Mouse (Mus musculus): ENCODE data around the gene Pigyl.
A peak's percentile ranks its signal among the peaks of the same experiment; 100 is the strongest.
"Not testable (repeated sequence)": the region's sequence is repeated elsewhere in the genome, so short reads cannot be mapped to it uniquely, and the experiment has no call there.

Pigyl gene

DNA sequence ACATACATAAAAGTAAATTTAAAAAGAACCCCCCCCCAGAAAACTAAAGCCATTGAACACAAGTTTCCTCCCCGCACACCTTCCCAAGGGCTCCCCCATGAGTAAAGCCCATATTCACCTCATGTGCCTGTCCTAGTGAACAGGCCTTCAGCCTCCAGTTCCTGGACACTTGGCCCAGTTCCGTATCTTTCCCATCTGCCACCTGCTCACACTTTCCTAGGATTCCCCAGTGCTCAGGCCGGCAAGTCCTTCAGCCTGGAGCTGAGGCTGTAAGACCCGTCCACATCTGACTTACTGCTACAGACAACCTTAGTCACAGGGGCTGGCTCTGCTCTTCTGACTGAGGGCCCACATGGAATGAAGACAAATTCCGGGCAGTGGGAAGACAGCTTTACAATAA is 16.9 kb upstream of the Pigyl start:
- no peak for DNase-seq

DNA sequence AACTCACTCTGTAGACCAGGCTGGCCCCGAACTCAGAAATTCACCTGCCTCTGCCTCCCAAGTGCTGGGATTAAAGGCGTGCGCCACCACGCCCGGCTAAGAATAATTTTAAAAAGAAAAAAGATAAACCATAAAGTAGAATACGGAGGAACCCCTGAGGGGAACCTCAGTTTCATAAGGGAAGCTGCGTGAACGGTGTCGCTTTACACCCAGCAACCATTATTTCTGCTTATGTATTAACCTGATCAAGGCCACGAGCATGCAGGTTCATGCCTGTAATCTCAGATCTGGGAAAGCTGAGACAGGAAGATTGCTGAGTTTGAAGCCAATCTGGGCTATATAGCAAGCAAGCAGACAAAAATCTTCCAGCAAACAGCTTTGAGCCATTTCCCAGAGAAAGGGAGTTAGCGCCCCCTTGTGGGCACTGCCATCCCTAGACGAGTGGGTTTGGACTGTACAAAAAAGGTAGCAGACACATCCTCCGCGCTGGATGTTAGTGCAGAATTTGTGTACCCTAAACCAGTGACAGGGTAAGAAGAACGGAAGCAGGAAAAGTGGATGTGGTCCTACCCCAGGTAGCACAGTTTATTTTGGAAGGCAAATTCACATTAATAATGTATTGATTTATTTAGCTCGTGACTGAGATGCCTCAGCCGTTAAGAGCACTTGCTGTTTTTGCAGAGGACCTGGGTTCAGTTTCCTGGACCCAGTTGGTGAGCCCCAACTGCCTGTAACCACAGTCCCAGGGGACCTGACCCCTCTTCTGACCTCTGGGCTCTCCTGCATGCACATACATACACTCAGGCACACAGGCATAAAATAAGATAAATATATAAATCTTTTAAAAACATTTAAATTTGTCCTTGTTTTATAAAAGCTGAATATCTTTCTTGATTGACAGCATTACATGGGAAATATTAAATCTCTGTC is 13.3 kb upstream of the Pigyl start:
- DNase-seq: peak; percentile 93

DNA sequence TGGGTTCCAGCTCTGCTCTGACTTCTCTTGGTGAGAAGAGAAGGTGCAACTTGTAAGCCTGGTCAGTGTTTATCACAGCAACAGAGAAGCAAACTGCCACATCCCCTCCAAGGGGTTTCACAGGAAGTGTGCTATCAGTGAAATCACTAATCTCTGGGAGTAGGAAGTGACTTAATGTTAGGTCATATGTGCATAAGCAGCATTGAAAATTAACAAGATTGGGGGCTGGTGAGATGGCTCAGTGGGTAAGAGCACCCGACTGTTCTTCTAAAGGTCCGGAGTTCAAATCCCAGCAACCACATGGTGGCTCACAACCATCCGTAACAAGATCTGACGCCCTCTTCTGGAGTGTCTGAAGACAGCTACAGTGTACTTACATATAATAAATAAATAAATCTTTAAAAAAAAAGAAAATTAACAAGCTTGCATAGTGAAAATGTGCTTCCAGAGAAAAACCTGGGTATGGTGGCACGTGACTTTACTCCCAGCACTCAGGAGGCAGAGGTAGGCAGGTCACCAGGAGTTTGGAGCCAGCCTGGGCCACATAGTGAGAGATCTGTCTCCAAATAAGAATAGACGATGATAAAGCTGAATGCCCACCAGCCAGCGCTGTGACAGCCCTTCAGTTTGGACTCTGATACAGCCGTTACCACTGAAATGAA is 12.2 kb upstream of the Pigyl start:
- no peak for DNase-seq

DNA sequence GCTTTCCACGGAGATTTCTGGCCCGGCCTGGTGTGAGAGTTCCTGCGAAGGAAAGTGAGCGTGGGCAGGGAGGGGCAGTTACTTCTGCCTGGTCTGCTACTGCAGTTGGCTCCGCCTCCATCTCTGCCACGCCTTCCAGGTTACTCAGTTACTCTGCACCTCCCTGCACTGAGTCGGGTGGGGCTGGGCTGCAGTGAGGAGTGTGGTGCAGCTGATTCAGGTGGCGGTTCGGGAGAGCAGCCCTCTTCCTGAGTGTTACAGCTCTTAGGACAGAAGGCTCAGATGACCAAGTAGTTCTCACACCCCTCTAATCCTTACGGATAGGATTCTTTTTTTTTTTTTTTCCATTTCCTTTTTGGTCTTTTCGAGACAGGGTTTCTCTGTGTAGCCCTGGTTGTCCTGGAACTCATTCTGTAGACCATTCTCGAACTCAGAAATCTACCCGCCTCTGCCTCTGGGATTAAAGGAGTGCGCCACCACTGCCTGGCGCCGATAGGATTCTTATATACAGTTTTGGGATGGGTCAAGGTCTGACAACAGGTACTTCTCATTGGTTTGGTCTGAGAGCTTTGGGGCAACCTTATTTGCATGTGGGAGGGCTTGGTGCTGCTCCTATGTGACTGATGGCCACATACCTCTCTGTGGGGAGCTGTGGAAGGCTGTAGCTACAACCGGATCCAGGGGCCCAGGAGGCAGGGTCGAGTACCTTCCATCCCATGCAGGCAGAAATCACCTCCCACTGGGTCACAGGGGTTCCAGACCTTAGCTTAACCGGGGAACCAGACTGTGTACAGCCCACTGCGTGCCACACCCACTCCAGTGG is 7.0 kb upstream of the Pigyl start:
- no peak for DNase-seq

DNA sequence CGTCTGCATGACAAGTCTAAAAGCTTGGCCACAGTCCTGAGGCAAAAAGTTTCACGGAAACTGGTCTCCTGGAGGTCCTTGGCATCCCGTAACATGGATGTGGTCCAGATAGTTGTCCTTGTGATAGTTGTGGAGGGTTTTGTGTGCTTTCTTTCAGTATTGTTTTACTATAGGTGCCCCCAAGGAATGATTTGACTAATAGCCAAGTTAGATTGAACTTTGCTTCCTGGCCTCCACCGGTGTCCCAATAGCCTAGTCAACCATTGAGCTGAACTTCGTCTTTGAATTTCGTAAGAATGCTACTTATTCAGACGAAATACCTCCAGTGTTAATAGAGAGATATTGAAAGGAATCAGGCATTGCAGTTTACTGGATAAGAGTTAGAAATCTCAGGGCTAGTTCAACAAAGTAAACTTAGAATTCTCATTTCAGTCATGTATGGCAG is 6.4 kb upstream of the Pigyl start:
- DNase-seq: not testable (repeated sequence)

DNA sequence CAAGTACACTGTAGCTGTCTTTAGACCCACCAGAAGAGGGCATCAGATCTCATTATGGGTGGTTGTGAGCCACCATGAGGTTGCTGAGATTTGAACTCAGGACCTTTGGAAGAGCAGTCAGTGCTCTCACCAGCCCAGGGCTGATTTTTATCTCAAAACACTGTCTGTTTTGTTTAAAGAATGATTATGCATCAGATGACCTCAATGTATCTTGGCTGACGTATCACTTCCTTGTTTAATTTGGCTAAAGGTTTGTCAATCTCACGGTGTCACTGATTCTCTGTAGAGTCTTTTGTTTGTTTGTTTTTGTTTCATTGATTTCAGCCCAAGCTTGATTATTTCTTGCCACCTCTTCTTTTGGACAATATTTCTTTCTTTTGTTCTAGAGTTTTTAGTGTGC is 5.7 kb upstream of the Pigyl start:
- no peak for DNase-seq

DNA sequence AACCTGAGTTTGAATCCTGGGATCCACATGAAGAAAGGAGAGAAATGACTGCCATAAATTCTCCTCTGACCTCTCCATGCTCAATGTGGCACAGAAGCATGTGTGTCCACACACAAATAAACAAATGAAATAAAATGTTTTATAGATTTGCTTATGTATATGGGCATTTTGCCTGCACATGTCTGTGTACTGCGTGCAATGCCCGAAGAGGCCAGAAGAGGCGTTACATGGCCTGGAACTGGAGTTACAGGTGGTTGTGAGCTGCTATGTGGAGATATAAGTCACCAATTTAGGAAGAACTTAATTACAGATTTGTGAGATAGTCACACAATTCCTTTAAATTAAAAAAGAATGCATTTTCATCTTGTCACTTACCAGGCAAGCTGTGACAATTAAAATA is 2.8 kb upstream of the Pigyl start:
- DNase-seq: no peak

DNA sequence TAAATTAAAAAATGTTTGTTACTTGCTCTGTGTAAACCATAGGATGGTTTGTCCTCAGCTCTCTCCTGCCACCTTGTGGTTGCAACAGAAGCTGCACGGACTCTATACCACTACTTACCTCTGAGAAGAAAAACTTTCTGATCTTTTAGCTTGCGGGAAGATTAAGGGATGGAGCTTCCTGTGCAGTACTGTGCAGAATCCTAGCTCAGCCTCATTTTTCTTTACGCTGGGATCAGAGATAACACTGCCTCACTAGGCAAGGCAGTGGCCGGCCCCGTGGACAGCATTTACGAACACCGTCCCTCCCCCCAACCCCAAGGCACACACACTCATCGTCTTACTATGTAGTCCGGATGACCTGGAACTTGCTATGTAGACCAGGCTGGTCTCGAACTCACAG is 1.0 kb upstream of the Pigyl start:
- peak; percentile 83 for DNase-seq

DNA sequence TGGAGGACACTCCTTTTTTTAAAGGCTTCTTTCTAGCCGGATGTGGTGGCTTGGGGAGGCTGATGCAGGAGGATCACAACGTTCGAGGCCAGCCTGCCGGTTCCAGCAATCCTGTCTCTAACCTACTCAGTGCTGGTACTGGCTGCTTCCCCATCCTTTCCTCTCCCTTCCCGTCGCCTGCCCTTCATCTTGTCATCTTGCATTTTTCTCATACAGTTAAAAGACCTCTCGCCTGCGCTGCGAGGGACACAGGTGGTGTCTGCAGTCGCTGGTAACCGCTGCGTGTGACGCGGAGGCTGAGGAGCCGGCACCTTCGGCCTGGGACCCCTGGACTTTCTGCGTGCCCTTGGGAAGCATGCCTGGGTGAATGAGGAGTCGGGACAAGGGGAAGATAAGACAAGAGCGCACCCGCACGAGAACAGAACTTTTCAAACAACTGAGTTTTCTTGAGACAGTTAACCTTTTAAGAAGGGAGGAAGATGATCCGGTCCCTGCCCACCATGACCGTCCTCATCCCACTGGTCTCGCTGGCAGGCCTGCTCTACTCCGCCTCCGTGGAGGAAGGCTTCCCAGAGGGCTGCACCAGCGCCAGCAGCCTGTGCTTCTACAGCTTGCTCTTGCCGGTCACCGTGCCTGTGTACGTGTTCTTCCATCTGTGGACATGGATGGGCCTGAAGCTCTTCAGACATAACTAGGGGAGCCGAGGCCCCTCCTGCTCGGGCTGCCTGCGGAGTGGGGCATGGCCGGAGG is 1.0 kb downstream of the Pigyl start:
- DNase-seq: no peak

DNA sequence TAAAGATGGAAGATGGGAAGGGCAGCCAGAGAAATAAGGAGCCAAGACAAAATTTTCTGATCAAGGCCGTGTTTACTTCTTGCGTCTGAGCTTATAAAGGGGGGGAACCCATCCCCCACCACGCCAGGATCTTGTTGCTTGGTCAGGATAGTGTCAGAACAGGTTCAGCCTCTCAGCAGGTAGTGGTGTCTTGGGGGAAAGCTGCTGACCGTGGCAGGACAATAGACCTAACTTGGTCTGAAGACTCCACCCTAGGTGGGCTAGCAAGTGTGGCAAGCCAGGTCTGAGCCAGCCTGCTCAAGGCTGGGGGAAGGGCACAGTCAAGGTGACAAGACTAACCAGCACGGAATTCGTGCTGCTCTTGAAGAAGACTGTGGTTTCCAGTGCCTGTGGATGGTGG is 4.7 kb downstream of the Pigyl start:
- DNase-seq: no peak

DNA sequence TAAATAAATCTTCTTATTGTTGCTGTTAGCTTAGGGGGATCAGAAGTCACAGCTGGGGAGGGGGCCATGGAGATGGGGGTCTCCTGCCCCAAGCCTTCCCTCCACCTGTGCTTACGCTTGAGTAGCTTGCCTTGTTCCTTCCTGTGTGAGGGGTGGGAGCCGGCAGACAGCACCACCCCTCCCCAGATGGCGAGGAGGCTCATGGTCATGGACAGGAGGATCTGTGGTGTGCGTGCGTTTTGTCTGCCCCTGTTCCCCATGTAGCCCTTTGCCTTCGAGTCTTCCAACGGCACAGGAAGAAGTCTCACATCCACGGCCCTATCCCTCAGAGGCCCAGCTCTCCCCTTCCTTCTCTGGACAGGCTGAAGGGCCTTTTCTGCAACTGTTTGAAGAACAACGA is 5.7 kb downstream of the Pigyl start:
- no peak for DNase-seq

DNA sequence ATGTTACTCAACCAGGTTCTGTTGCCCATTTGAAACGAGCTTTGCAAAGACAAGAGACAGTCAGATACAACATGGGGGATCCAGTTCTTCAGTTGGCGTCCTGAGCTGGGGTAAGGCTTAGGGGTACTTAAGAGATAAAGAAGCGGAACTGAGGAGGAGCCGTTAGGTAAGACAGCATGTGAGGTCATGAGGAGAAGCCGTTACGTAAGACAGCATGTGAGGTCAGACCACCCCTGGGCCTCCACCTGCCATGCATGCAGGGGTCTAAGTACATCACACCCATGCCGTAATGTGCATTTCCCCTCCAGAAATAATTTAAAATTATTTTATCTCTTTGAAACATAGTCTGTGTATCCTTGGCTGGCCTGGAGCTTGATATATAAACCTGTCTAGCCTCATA is 6.3 kb downstream of the Pigyl start:
- DNase-seq: no peak

DNA sequence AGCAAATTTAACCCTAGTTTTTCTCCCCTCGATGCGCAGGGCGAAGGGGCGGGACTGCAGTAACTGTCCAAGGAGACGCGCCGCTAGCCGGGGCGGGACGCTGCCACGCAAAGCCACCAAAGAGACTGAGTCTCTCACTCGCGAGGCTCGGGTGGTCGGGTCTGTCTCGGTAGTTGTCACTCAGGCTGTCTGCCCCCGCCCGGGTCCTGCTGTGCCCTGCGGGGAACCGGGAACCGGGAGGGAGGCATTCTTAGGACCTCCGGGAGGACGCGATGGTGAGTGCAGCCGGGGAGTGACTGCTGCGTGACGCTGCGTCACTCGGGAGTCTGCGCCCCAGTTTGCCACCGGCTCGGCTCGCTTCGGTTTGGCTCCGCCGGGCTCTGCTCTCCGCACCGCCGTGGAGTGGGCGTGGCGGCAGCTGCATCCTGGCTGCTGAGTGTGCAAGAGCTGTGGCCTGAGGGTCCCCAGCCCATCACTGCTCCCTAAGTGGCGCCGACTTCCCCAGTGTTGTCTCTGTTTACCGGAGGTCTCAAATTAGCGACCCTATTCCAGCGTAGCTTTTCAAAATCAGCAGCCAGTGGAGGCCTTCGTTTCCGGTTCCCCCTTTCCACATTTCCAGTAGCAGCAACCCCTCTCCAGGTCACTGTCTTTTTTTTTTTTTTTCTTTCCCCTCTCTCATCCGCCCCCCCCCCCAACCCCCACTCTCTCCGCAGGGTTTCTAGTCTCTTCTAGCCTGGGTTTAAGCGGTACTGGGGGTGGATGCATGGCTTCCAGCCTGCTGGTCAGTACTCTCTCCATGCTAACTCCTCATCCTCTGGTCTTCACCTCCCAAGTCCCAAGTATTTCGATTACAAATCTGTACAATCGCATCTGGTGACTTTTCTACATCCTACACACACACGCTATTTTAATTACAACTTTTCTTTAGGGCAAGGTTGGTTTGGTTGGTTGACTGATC is 8.3 kb downstream of the Pigyl start:
- DNase-seq: peak; percentile 65

DNA sequence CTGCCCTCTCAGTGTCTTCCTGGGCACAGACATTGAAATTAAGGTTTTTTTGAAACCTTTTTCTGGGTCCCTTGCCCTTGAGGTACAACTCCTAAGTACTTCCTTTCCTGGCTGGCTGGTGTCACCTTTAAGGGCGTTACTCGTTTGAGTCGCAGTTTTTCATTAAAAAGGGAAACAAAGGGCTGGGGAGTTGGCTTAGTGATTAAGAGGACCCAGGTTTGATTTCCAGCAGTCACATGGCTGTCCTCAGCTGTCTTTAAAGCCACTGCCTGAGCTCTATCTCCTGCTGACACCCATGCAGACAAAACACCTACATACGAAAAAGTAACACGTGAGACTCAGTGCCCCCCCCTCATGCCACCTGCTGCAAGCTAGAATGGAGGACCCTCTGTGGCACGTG is 9.3 kb downstream of the Pigyl start:
- no peak for DNase-seq

DNA sequence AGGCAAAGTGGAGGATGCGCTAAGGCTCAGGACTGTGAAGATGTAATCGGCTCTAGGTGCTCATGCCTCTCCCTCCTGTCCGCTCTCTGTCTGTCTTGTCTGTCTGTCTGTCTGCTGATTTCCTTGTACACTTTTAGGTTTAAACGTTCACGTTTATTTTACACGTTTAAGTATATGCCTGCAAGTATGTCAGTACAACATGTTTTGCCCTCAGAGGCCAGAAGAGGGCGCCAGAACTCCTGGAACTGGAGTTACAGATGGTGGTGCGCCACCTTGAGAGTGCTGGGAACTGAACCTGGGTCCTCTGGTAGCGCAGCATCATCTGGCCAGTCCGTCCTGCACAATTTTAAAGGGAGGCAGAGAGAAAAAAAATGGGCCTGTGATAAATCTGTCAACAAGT is 10.0 kb downstream of the Pigyl start:
- DNase-seq: no peak

DNA sequence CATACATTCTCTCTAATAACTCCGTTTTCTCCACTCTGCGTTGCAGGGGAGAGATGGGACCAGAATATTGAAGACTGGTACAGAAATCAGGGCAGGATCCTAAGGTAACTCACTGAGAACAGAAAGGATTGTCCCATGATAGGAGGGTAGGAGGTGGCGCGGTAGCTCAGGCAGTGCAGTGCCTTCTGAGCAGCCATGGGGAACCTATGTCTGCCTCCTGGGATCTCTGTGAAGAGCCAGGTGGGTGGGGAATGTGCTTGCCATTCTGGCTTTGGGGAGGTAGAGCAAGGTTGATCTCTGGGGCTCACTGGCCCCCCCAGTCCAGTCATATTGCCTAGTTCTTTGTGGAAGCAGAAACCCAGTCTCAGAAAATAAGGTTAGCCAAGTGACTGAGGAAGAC is 11.1 kb downstream of the Pigyl start:
- no peak for DNase-seq

DNA sequence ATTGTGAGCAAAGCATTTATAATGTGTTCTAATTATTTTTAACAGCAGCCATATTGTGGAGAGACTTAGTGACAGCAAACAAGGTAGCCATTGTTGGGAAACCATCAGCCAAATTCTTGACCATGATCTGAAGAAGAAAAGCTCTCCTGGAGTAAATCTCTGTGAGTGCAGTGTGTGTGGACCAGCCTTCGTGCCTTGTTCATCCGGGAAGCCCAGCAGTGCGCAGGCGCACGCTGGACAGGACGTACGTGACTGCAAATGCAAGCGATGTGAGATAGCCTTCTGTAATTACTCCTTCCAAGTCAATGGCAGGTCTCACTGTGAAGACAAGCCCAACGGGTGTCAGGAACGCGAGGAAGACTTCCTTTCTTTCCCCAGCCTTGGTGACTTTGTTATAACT is 12.7 kb downstream of the Pigyl start:
- no peak for DNase-seq

DNA sequence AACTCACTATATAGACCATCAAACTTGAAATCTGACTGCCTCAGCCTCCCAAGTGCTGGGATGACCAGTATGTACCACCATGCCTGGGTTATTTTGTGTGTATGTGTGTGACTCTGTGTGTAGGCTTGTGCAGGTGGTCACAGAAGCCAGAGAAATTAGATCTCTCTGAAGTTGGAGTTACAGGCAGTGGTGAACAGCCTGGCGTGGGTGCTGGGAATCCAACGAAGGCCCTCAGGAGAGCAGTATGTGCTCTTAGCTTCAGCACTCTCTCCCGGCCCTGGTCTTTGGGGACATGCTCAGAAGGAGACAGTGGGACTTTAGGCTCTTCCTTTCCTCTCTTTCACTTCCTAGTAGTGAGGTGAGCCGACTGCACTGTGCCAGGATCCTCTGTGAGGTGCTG is 15.7 kb downstream of the Pigyl start:
- DNase-seq: no peak

DNA sequence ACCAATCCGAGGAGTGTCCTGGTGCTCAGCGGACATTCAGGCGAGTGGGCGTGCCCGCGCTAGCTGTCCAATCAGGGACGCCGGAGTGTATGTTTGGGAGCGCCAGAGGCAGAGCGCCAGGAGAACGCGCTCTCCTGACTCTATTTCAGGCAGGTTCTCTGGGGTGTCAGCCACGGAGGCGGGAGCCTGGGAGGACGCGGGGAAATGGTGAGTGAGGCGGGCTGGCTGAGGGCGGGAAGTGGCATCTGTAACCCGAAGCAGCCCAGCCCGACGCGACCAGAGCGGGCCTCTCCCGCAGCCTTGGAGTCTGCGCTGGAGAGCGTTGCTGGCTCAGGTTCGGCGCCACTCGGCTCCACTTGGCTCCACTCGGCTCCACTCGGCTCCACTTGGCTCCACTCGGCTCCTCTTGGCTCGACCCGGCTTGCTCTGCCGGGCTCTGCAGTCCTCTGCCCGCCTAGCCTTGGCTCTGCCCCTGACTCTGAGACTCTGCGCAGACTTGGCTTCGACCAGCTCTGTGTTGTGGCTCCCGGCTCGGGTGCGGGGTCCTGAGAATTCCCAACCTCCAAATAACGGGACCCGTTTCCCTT is 31.5 kb downstream of the Pigyl start, which contains the start of gene Zfp872:
Gene Zfp872 (plus strand): TSS at position 66 of the 587 bp plus-strand sequence.
- DNase-seq: no peak

DNA sequence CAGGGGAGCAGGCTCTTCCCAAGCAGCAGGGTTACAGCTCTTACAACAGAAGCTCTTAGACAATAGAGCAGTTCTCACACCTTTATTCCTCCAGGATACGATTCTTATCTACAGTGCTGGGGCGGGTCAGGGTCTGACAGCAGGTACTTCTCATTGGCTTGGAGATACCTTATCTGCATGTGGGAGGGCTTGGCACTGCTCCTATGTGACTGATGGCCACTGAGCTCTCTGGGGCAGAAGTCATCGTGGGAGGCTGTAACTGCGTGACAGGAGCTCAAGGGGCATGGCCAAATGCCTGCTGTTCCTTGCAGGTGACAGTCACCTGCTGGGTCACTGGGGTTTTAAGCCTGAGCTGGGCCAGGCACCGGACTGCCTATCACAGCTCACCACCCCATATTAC is 39.8 kb downstream of the Pigyl start:
- DNase-seq: no peak

Measured in thymus, postnatal 14 days (tissue).